Mouse (Mus musculus) embryonic facial prominence, embryonic 15.5 days (tissue): Measurements from ENCODE around the gene S100a2. TPM values are rescaled to one million over a fixed set of nuclear protein-coding genes. Genes with fewer than 3 reads are reported as not detected.
A peak's percentile ranks its signal among the peaks of the same experiment; 100 is the strongest.

Source experiments
- ATAC-seq: fragments of 200-750 bp; cut with Nextera tagmentation; 2 replicates; pipeline ENCODE4 v1.8.0; 2017; ENCODE audit warnings: low read depth, moderate TSS enrichment; ENCODE audit not compliant: insufficient number of reproducible peaks, low FRiP score, low TSS enrichment
- H3K27ac ChIP-seq: fragments of 300-500 bp; sonication (generic); replicated peaks from 2 replicates; pipeline ENCODE4 v1.5.1; 2015; ENCODE audit warnings: mild to moderate bottlenecking, inconsistent platforms
- H3K27me3 ChIP-seq: fragments of 300-500 bp; sonication (generic); 2 replicates; pipeline ENCODE4 v1.6.1; 2015; ENCODE audit warnings: inconsistent platforms
- H3K36me3 ChIP-seq: fragments of 300-500 bp; sonication (generic); 2 replicates; pipeline ENCODE4 v1.6.1; 2015; ENCODE audit warnings: mild to moderate bottlenecking, inconsistent platforms
- H3K4me1 ChIP-seq: fragments of 300-500 bp; sonication (generic); 2 replicates; pipeline ENCODE4 v1.6.1; 2015; ENCODE audit warnings: inconsistent platforms
- H3K4me2 ChIP-seq: fragments of 300-500 bp; sonication (generic); replicated peaks from 2 replicates; pipeline ENCODE4 v1.6.1; 2015; ENCODE audit warnings: mild to moderate bottlenecking, inconsistent platforms
- H3K4me3 ChIP-seq: fragments of 300-500 bp; sonication (generic); replicated peaks from 2 replicates; pipeline ENCODE4 v1.5.1; 2015; ENCODE audit warnings: mild to moderate bottlenecking, inconsistent platforms
- H3K9ac ChIP-seq: fragments of 300-500 bp; sonication (generic); 2 replicates; pipeline ENCODE4 v1.6.1; 2015; ENCODE audit warnings: inconsistent platforms
- H3K9me3 ChIP-seq: fragments of 300-500 bp; sonication (generic); replicated peaks from 2 replicates; pipeline ENCODE4 v1.6.1; 2016; ENCODE audit warnings: inconsistent platforms
- WGBS: fragments of 180-500 bp; shearing (Covaris S2); methylation state at CpG from one replicate; pipeline ENCODE4 v1.1.7; 2015; 5-methylcytosine and 5-hydroxymethylcytosine counted together
- polyA plus RNA-seq: library from polyadenylated mRNA; unstranded; fragments of >200 nt; fragmentation: Nextera tagmentation; extraction: Ambion mirVana; gene quantifications from 2 replicates; pipeline ENCODE4 v1.2.1, GENCODE M21; 2015

The S100a2 gene
- polyA plus RNA-seq, 1 experiment from 2014 or later = not detected

DNA sequence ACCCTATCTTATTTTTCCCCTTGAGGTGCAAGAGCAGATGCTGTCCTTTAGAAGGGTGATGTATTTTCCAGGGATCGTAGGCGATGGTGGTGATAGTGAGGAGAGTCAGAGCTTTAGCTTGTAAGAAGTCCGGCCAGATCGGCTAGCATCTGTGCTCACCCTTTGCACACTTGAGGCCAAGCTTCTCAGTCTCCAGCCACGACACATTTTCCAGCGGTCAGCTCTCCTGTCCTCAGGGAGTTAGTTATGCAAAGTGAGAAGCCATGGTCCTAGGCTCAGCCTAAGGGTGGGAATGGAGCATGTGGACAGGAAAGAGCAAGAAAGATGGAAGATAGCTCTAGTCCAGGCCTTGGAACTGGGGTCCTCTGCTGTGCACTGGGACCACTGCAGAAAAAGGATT, 6.8 kb downstream of the S100a2 start:
- Histone ChIP-seq H3K4me3 (no peak overlapping the region), H3K4me2 (no peak overlapping the region), H3K27ac (no peak overlapping the region), H3K9ac (no peak overlapping the region), H3K4me1 (peaks cover 24% of the 10 kb centered on the region), H3K36me3 (no peaks in the 10 kb centered on the region), H3K9me3 (no peaks in the 10 kb centered on the region), H3K27me3 (no peaks in the 10 kb centered on the region)
- WGBS = 87% methylated on average over 6 of the region's 6 CpGs
- no peak for ATAC-seq

DNA sequence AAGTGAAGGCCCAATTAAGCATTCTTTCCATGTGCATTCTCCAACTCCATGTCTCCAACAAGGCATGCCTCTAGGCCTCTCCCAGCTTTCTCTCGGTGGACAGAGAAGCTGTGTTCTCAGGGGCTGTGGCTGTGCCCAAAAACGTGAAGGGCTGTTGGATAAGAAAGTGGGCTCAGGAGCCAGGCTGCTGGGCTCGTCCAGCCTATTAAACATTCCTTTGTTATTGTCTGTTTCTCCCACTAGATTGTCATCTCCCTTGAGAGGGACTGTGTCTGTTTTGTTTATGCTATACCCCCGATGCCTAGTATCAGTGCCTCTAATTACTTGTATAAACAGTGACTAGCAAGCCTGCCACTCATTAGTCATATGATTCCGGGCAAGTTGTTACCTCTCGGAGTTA, 7.7 kb downstream of the S100a2 start:
- Histone ChIP-seq H3K27ac (no peak overlapping the region), H3K4me1 (peaks cover 34% of the 10 kb centered on the region), H3K27me3 (no peaks in the 10 kb centered on the region), H3K9me3 (no peaks in the 10 kb centered on the region), H3K4me3 (no peak overlapping the region), H3K4me2 (no peak overlapping the region), H3K36me3 (no peaks in the 10 kb centered on the region), H3K9ac (no peak overlapping the region)
- ATAC-seq = no peak
- 28% methylated on average over 6 of the region's 6 CpGs for WGBS

DNA sequence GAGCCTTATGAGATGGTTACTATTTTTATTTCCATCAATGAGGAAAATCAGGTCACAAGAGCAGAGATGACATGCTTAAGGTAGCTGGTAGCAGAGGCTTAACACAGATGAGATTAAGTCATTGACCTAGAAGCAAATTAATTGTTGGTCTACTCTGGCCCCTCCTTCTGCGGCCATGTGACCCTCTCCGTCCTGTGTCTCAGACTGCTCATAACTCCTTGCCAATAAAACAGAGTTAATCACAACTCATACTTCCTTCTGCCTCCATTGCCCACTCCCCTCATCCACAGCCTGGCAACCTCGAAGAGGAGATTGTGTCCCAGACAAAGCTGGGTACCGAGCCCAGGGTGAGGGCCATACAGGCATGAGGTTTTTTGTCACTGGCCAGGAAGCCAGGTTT, 8.2 kb downstream of the S100a2 start:
- no peak overlapping the region for H3K4me2 ChIP-seq
- ATAC-seq = no peak
- WGBS = 77% methylated on average over 4 of the region's 4 CpGs
- H3K4me3 ChIP-seq = no peak overlapping the region
- H3K9me3 ChIP-seq = no peaks in the 10 kb centered on the region
- no peak overlapping the region for H3K27ac ChIP-seq
- H3K36me3 ChIP-seq = no peaks in the 10 kb centered on the region
- H3K27me3 ChIP-seq = no peaks in the 10 kb centered on the region
- H3K9ac ChIP-seq = no peak overlapping the region
- H3K4me1 ChIP-seq = peaks cover 38% of the 10 kb centered on the region

DNA sequence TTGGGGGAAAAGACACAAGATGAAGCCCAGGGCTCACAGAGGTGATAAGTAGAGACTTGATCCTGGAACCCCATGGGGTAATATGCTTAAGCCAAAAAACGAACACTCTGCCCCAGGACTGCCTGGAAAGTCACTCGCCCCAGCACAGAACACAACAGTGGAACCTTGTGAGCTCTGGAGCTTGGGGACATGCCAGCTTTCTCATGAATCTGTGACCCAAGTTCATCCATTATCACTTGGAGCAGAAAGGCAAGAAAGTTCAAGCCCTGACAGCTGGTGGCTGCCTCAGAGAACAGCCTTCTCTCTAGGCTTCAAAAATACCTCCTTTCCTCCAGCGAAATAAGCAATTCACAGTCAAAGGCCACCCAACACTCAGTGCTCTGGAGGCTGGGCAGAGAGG, 9.4 kb downstream of the S100a2 start:
- no peaks in the 10 kb centered on the region for H3K36me3 ChIP-seq
- no peak overlapping the region for H3K4me2 ChIP-seq
- 78% methylated on average over 3 of the region's 3 CpGs for WGBS
- no peaks in the 10 kb centered on the region for H3K9me3 ChIP-seq
- H3K4me1 ChIP-seq = peaks cover 50% of the 10 kb centered on the region
- no peak overlapping the region for H3K27ac ChIP-seq
- ATAC-seq = no peak
- H3K4me3 ChIP-seq = no peak overlapping the region
- H3K9ac ChIP-seq = no peak overlapping the region
- H3K27me3 ChIP-seq = no peaks in the 10 kb centered on the region

DNA sequence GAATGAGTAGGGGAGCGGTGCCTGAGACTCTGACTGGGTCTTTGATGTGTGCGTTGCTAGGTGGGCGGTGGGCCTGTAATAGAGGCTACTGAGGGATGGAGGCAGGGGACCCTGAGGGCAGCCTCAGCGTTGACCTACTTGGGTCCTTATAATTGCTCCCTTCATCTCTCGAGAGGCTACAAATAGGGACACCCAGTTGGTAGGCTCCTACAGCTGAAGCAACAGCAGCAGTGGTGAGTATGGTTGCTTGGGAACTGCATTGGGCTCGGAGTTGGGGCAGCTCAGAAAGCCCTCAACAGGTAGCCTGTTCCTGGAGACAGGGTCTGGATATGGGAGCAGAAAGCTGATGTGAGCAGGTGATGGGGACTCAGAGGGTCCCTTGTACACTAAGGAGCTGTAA, 10.0 kb downstream of the S100a2 start:
- no peak for ATAC-seq
- H3K27me3 ChIP-seq = no peaks in the 10 kb centered on the region
- no peak overlapping the region for H3K4me3 ChIP-seq
- H3K4me1 ChIP-seq = peaks cover 56% of the 10 kb centered on the region
- H3K9me3 ChIP-seq = no peaks in the 10 kb centered on the region
- peak overlapping the region; percentile 68; the same call in 1 of the 2 replicates for H3K27ac ChIP-seq
- no peak overlapping the region for H3K9ac ChIP-seq
- H3K4me2 ChIP-seq = no peak overlapping the region
- 61% methylated on average over 6 of the region's 6 CpGs for WGBS
- no peaks in the 10 kb centered on the region for H3K36me3 ChIP-seq

DNA sequence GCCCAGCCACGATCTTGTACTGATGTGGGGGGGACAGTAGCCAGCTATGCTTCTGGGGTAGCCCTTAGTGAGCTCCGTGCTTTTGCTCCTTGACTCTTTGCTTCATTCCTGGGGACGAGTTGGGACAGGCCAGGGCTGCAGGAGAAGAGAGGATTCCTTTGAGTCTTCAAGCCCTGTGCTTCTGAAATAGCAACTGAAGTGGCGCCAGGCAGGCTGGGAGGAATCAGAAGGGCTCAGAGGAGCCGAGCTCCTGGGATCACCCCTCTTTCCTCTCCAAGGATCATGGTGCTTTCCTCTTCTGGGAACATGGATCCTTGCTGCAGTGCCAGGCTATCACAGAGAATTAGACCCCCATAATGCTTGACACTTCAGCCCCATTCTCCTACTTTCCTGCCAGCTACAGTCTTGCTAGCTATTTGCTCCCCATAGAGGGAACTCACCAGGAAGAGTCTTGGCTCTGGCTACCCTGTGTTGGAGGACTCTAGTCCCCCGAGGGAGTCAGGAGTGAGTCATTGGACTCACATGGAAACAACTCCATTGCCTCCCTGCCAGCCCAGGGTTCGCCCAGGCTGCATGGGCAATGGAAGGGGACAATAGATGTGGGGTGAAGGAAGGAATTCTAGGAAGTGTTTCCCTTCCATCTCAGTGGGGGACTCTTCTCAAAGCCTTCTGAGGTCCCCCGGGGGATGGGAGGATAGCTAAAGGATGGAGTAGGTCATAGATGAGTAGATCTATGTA, 10.6 kb downstream of the S100a2 start:
- no peak overlapping the region for H3K4me3 ChIP-seq
- H3K4me1 ChIP-seq = peaks cover 62% of the 10 kb centered on the region
- H3K27ac ChIP-seq = peak overlapping the region; percentile 68
- H3K9ac ChIP-seq = no peak overlapping the region
- no peaks in the 10 kb centered on the region for H3K27me3 ChIP-seq
- H3K4me2 ChIP-seq = no peak overlapping the region
- ATAC-seq = no peak
- no peaks in the 10 kb centered on the region for H3K36me3 ChIP-seq
- no peaks in the 10 kb centered on the region for H3K9me3 ChIP-seq
- 62% methylated on average over 8 of the region's 8 CpGs for WGBS

DNA sequence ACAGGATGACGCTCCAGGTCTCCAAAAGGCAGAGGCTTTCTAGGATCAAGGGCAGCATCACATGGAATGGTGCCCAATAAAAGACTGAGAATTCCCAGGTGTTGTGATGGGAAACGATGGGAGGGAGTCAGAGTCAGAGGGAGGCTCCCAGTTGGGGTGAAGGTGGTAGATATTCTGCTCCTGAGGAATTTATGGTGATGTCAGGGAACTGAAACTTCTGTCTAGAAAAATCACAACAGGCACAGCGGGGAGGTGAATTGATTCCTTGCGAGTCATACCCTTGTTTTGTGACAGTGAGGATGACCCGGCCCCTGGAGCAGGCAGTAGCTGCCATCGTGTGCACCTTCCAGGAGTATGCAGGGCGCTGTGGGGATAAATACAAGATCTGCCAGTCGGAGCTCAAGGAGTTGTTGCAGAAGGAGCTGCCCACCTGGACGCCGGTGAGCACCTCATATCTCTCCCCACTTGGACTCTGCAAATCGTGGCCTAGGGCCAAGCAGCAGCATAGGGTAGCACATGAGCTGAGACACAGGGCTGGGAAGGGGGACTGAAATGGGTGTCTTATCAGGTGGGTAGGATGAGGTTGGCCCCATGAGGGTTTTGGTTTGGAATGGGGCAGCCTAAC, 11.6 kb downstream of the S100a2 start, which contains the start of gene Gm42674:
Gm42674 (plus strand) TSS at position 419 of the 625 bp plus-strand sequence.
- Histone ChIP-seq H3K9me3 (no peaks in the 10 kb centered on the region), H3K4me2 (no peak within 1 kb of the TSS), H3K9ac (no peak within 1 kb of the TSS), H3K4me1 (peaks cover 71% of the 10 kb centered on the region), H3K27ac (peak within 1 kb of the TSS; percentile 92), H3K4me3 (no peak within 1 kb of the TSS), H3K27me3 (no peaks in the 10 kb centered on the region), H3K36me3 (no peaks in the 10 kb centered on the region)
- no peak for ATAC-seq
- WGBS = 83% methylated on average over 11 of the region's 11 CpGs

DNA sequence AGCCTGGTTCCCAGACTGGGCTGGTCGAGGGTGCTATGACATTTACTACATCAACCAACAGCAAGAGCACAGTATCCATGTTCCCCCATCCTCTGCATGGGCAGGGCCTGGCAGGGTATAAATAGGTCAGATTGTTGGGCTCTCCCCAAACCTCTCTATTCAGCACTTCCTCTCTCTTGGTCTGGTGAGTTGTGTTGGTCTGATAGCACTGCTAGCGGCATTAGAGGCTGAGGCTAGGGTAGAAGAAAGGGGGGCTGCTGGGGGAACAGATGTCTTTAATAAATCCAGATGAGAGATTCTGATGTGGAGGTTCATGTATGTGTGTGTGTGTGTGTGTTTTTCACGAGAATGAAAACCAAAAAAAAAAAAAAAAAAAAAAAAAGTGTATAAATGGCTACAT, 13.6 kb downstream of the S100a2 start, which contains the start of gene S100a4:
S100a4 (plus strand) TSS at position 149 of the 400 bp plus-strand sequence.
- Histone ChIP-seq H3K4me2 (0 out of 2 replicates have a peak within 1 kb of the TSS, but pooled peaks have one; percentile 6), H3K9me3 (no peaks in the 10 kb centered on the region), H3K27me3 (no peaks in the 10 kb centered on the region), H3K9ac (no peak within 1 kb of the TSS), H3K4me3 (no peak within 1 kb of the TSS), H3K4me1 (peaks cover 76% of the 10 kb centered on the region), H3K27ac (peak within 1 kb of the TSS; percentile 92), H3K36me3 (no peaks in the 10 kb centered on the region)
- WGBS = 29% methylated on average over 3 of the region's 3 CpGs
- peak; percentile 17; the same call in 1 of the 2 replicates for ATAC-seq

DNA sequence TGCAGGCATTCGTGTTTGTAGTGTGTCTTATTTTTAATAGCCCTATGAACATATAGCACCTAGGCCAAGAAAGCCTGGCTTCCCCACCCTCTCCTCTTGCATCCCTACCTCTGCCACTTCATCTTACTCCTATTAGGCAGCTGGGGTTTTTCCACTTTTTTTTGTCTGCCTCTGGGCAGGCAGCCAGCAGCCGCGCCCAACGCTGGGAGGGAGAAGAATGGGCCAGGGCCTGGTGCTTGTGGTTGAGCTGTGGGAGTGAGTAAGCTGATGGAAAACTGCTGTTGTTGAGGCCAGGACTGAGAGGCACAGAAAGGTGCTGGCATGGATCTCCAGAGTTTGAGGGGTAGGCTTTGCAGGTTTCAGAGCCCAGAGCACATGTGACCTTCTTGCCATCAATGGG, 14.4 kb downstream of the S100a2 start:
- Histone ChIP-seq H3K27me3 (no peaks in the 10 kb centered on the region), H3K9ac (no peak overlapping the region), H3K4me3 (no peak overlapping the region), H3K4me2 (0 out of 2 replicates have a peak overlapping the region, but pooled peaks have one; percentile 6), H3K9me3 (no peaks in the 10 kb centered on the region), H3K4me1 (peaks cover 76% of the 10 kb centered on the region), H3K36me3 (no peaks in the 10 kb centered on the region), H3K27ac (peak overlapping the region; percentile 92)
- WGBS = 5% methylated on average over 4 of the region's 4 CpGs
- ATAC-seq = peak; percentile 79

DNA sequence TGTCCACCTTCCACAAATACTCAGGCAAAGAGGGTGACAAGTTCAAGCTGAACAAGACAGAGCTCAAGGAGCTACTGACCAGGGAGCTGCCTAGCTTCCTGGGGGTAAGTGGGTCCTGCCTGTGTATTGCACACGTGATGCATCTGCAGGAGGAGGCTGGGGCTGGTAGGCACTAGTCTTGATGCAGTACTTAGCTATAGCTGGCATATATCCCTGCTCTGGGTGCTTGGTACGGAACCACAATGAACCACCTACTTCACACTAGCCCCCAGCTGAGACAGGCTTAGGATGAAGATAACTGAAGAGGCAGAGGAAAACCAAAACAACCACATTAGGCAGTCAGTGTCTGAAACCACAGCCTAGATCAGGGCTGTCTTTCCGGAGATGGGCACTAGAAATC, 15.0 kb downstream of the S100a2 start:
- no peak overlapping the region for H3K4me3 ChIP-seq

DNA sequence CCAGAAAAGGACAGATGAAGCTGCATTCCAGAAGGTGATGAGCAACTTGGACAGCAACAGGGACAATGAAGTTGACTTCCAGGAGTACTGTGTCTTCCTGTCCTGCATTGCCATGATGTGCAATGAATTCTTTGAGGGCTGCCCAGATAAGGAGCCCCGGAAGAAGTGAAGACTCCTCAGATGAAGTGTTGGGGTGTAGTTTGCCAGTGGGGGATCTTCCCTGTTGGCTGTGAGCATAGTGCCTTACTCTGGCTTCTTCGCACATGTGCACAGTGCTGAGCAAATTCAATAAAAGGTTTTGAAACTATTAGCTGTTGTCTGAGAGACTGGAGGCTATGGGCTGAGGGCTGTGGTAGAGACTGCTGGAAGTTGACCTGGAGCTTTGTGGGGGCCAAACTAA, 15.7 kb downstream of the S100a2 start:
- WGBS = 48% methylated on average over 2 of the region's 2 CpGs
- Histone ChIP-seq H3K27ac (peak overlapping the region; percentile 92), H3K4me3 (no peak overlapping the region), H3K27me3 (no peaks in the 10 kb centered on the region), H3K4me1 (peaks cover 63% of the 10 kb centered on the region), H3K9me3 (no peaks in the 10 kb centered on the region), H3K36me3 (no peaks in the 10 kb centered on the region), H3K4me2 (no peak overlapping the region), H3K9ac (no peak overlapping the region)
- ATAC-seq = peak; percentile 9; the same call in 1 of the 2 replicates

More for the DNA sequence above, 15.0 kb downstream of the S100a2 start:
- peaks cover 70% of the 10 kb centered on the region for H3K4me1 ChIP-seq
- H3K27ac ChIP-seq = peak overlapping the region; percentile 92
- H3K9ac ChIP-seq = no peak overlapping the region
- H3K27me3 ChIP-seq = no peaks in the 10 kb centered on the region
- no peaks in the 10 kb centered on the region for H3K9me3 ChIP-seq
- 63% methylated on average over 3 of the region's 3 CpGs for WGBS
- no peaks in the 10 kb centered on the region for H3K36me3 ChIP-seq
- ATAC-seq = no peak
- no peak overlapping the region for H3K4me2 ChIP-seq
